Mouse (Mus musculus) frontal cortex, postnatal 14 days (tissue): ENCODE measurements around the gene Dync1li1.

Experiments
- DNase-seq, 2 experiments: peaks; one replicate each; pipeline ENCODE4 v3.0.0; 2022; ENCODE audit warnings: low spot score in 2 of 2

Gene Dync1li1

GRCm38 (mm10) chr9:114768066-114768465, 79.5 kb downstream of the Dync1li1 start:
- no peak for DNase-seq

- no peak for DNase-seq
These were observed 81.6 kb downstream of the Dync1li1 start for GRCm38 (mm10) chr9:114770224-114770623.

GRCm38 (mm10) chr9:114771565-114771964, 83.0 kb downstream of the Dync1li1 start:
- DNase-seq: no peak
